Mouse (Mus musculus) heart, embryonic 12.5 days (tissue): Measurements from ENCODE around the gene Mllt10. TPM values are rescaled to one million over a fixed set of nuclear protein-coding genes. Genes with fewer than 3 reads are reported as not detected.
A peak's percentile ranks its signal among the peaks of the same experiment; 100 is the strongest.

Experiments
- ATAC-seq: fragments of 200-750 bp; cut with Nextera tagmentation; 2 replicates; pipeline ENCODE4 v1.8.0; 2017; ENCODE audit warnings: moderate TSS enrichment, moderate library complexity; ENCODE audit not compliant: insufficient number of reproducible peaks, low FRiP score
- H3K27ac ChIP-seq: fragments of 300-500 bp; sonication (generic); 2 replicates; pipeline ENCODE4 v1.5.1; 2016; ENCODE audit warnings: mild to moderate bottlenecking, moderate library complexity; ENCODE audit not compliant: poor library complexity, severe bottlenecking
- H3K27me3 ChIP-seq: fragments of 300-500 bp; sonication (generic); replicated peaks from 2 replicates; pipeline ENCODE4 v1.6.1; 2016; ENCODE audit warnings: mild to moderate bottlenecking, moderate library complexity
- H3K36me3 ChIP-seq: fragments of 300-500 bp; sonication (generic); 2 replicates; pipeline ENCODE4 v1.6.1; 2016; ENCODE audit warnings: mild to moderate bottlenecking, moderate library complexity
- H3K4me1 ChIP-seq: fragments of 300-500 bp; sonication (generic); replicated peaks from 2 replicates; pipeline ENCODE4 v1.6.1; 2016; ENCODE audit warnings: mild to moderate bottlenecking
- H3K4me2 ChIP-seq: fragments of 300-500 bp; sonication (generic); 2 replicates; pipeline ENCODE4 v1.6.1; 2016; ENCODE audit warnings: mild to moderate bottlenecking, moderate library complexity
- H3K4me3 ChIP-seq: fragments of 300-500 bp; sonication (generic); 2 replicates; pipeline ENCODE4 v1.5.1; 2016; ENCODE audit warnings: mild to moderate bottlenecking
- H3K9ac ChIP-seq: fragments of 300-500 bp; sonication (generic); 2 replicates; pipeline ENCODE4 v1.6.1; 2016; ENCODE audit warnings: mild to moderate bottlenecking, moderate library complexity
- H3K9me3 ChIP-seq: fragments of 300-500 bp; sonication (generic); replicated peaks from 2 replicates; pipeline ENCODE4 v1.6.1; 2016; ENCODE audit warnings: mild to moderate bottlenecking, moderate library complexity
- WGBS: fragments of 180-500 bp; shearing (Covaris S2); methylation state at CpG from one replicate; pipeline ENCODE4 v1.1.7; 2016; 5-methylcytosine and 5-hydroxymethylcytosine counted together
- polyA plus RNA-seq: library from polyadenylated mRNA; unstranded; fragments of >200 nt; fragmentation: Nextera tagmentation; extraction: Ambion mirVana; gene quantifications from 2 replicates; pipeline ENCODE4 v1.2.1, GENCODE M21; 2016

Gene Mllt10
- polyA plus RNA-seq, 1 experiment from 2014 or later, result 37.1 TPM

DNA sequence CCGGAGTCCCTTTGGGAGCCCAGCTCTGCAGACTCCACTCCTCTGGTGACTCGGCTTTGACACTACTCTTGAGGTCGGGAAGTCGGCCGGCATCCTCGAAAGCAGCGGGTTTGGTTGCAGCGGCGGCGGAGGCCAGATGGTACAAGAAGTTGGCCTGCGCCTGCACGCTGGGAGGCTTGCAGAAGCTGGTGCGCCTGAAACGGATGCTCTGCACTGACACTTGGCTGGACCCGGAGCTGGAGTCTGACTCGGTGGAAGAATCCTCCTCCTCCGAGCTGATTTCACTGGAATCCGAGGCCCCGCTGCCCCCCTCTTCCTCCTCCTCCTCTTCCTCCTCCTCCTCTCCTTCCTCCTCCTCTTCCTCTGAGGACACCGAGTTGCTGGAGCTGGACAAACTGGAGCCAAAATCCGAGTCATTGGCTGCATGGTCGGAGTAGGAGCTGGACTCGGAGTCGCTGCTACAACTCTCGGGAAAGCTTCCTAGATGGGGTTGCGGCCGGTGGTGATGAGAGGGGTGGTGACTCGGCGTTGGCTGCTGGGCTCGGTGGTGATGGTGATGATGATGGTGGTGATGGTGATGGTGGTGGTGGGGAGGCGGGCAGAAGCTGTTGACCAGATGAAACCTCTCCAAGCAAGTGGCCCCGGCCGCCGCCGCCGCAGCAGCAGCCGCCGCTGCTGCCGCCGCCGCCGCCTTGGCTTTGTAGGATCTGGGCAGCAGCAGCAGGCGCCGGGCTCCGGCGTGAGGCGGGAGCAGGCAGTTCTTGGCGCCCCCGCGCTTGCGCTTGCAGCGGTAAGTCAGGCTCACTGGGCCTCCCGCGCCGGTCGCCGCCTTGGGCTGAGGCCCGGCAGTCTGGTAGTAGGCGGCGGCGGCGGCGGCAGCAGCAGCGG, 8.0 kb upstream of the Mllt10 start:
- Histone ChIP-seq H3K4me2 (peak overlapping the region; percentile 81), H3K4me1 (peaks cover 28% of the 10 kb centered on the region), H3K27me3 (no peaks in the 10 kb centered on the region), H3K36me3 (no peaks in the 10 kb centered on the region), H3K9me3 (no peaks in the 10 kb centered on the region), H3K27ac (peak overlapping the region; percentile 99), H3K4me3 (peak overlapping the region; percentile 94), H3K9ac (peak overlapping the region; percentile 100)
- WGBS, result 1% methylated on average over 60 of the region's 64 CpGs
- peak; percentile 55 for ATAC-seq

DNA sequence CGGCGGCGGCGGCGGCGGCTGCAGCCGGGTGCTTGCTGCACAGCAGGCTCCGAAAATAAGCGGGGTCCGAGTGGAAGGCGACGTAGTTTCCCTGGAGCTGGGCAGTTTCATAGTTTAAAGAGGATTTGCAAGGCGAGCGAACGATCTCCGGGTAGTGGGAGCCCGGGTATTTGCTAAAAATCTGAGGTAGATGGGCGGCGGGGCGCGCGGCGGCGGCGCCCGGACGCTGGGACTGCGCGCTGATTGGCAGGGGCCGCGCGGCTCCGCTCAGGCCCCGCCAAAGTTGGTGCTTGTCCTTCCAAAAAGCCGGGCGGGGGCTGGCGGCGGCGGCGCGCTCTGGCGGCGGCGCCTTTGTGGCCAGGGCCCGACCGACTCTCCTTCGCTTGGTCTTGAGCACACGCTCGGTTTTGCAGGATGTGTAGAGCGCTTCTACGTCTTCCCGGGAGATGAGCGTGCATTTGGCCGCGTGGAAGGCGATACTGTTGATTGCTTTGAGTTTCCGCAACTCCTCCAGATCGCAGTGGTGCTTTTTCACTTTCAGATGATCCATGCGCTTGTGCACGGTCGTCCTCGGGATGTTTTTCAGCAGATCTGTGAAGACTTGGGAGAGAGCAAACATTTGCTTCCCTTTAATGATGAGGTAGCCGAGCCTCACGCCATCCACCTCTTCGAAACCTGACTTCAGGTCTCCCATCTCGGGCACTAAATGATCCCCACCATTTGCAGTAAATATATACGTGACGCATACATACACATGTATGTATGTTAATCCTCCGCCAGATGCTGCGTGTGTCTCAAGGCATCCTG, 7.2 kb upstream of the Mllt10 start:
- Histone ChIP-seq H3K9me3 (no peaks in the 10 kb centered on the region), H3K4me1 (peaks cover 21% of the 10 kb centered on the region), H3K9ac (peak overlapping the region; percentile 100), H3K27me3 (no peaks in the 10 kb centered on the region), H3K4me2 (peak overlapping the region; percentile 81), H3K4me3 (peak overlapping the region; percentile 94), H3K36me3 (no peaks in the 10 kb centered on the region), H3K27ac (peak overlapping the region; percentile 99)
- WGBS, result under 1% methylated on average over 70 of the region's 70 CpGs
- ATAC-seq, result peak; percentile 85

DNA sequence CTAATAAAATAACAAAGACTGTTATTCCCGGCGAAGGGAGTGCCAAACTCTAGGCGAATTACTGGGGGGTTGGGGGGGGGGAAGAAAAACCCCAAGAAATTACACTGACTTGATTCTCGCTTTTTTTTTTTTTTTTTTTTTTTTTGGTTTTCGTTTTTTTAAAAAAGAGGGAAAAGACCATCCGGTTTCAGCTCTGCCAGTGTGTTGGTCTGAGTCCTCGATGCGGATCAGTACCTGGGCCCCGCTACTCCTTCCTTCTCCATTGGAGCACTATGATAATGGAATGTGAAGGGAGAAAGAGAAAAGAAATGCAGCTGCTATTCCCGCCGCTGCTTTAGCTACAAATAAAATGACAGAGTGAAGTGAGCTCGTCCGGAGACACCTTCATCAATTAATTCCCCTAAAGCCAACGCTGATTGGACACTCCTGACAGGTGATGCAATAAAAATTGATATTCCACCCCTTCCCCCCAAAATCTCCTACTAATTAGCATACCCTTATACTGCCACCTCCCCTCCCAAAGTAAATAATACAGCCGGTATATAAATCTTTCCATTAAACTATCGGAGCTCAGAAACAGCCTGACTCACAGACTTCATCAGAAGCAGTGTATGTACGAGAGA, 6.5 kb upstream of the Mllt10 start, which contains the start of gene Skida1:
Gene Skida1, minus strand, starts transcription at position 599 of the 623 bp plus-strand sequence.
- peak within 1 kb of the TSS; percentile 100 for H3K9ac ChIP-seq
- under 1% methylated on average over 17 of the region's 17 CpGs for WGBS
- H3K4me3 ChIP-seq, result peak within 1 kb of the TSS; percentile 94
- H3K4me2 ChIP-seq, result peak within 1 kb of the TSS; percentile 81
- H3K4me1 ChIP-seq, result peaks cover 20% of the 10 kb centered on the region
- ATAC-seq, result no peak
- H3K27me3 ChIP-seq, result no peaks in the 10 kb centered on the region
- no peaks in the 10 kb centered on the region for H3K36me3 ChIP-seq
- H3K9me3 ChIP-seq, result no peaks in the 10 kb centered on the region
- peak within 1 kb of the TSS; percentile 99 for H3K27ac ChIP-seq

DNA sequence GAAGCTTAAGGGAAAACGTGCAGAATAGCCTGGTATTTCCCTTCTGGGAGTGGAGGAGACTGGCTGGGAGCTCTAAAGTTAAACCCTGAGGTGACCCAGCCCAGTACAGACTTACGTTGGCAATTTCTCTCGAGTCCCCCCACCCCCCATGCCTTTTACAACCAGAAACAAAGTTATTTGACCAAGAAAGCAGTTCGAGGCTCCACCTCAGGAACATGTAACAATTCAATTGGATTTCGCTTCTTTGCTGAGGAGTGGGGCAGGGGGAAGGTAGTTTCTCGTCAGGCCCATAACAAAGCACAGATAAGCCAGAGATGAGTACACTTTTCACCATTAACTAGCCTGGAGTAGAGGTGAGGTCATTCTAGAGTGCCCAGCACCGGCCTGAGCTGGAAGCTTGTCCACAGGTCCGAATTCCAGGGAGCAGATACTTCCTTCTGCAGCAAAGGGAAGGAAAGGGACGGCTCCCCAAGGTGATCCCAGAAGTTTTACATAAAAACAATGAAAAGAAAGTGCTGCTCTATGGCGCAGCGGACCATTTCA, 5.7 kb upstream of the Mllt10 start:
- H3K9ac ChIP-seq, result peak overlapping the region; percentile 100
- H3K27me3 ChIP-seq, result no peaks in the 10 kb centered on the region
- peak overlapping the region; percentile 99 for H3K27ac ChIP-seq
- peaks cover 27% of the 10 kb centered on the region for H3K4me1 ChIP-seq
- H3K4me2 ChIP-seq, result peak overlapping the region; percentile 81
- no peaks in the 10 kb centered on the region for H3K36me3 ChIP-seq
- ATAC-seq, result no peak
- WGBS, result 5% methylated on average over 11 of the region's 11 CpGs
- H3K4me3 ChIP-seq, result peak overlapping the region; percentile 94
- no peaks in the 10 kb centered on the region for H3K9me3 ChIP-seq

DNA sequence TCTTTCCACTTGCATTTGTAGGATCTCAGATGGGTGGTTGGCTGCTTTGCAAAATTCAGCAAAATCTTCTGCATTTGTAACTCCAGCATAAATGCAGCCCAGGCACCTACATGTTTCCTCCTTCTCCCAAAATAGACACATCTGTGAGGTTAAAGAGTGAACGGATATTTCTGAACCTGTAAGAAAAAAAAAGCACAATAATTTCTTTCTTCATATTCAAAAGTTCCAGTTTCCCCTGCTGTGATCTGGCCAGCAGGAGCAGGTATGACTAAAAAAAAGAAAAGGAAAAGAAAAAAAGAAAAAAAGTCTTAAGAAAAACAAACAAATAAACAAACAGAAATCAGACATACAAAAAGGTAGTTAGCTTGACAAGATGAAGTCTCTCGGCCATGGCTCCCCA, 5.0 kb upstream of the Mllt10 start:
- H3K4me1 ChIP-seq, result peaks cover 27% of the 10 kb centered on the region
- H3K4me3 ChIP-seq, result peak overlapping the region; percentile 94
- no peaks in the 10 kb centered on the region for H3K36me3 ChIP-seq
- H3K4me2 ChIP-seq, result peak overlapping the region; percentile 81
- no peaks in the 10 kb centered on the region for H3K27me3 ChIP-seq
- peak overlapping the region; percentile 99 for H3K27ac ChIP-seq
- no peak for ATAC-seq
- H3K9me3 ChIP-seq, result no peaks in the 10 kb centered on the region
- WGBS, result 19% methylated on average over 2 of the region's 2 CpGs
- peak overlapping the region; percentile 100; the same call in 1 of the 2 replicates for H3K9ac ChIP-seq

DNA sequence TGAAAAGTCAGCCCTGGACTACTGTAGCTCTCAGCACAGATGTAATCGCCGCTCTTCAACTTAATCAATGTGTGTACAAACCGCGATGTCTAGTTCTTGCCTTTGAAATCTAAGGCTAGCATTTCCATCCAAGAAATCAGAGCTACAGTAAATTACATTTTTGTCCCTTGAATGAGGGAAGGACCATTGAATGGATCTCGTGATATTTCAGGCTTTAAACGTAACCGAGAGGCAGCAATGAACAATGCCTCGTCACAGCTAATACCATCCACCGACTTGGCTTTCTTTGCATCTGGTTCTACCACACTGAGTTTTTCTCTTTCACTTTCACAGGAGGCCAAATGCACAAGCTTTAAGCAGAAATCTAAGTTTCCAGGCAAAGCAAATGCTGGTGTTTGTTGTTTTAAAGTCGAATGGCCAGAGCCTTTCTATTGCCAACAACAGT, 4.5 kb upstream of the Mllt10 start:
- H3K4me2 ChIP-seq, result peak overlapping the region; percentile 81
- no peak for ATAC-seq
- no peaks in the 10 kb centered on the region for H3K36me3 ChIP-seq
- peaks cover 27% of the 10 kb centered on the region for H3K4me1 ChIP-seq
- 13% methylated on average over 10 of the region's 10 CpGs for WGBS
- peak overlapping the region; percentile 94 for H3K4me3 ChIP-seq
- peak overlapping the region; percentile 68 for H3K9ac ChIP-seq
- no peaks in the 10 kb centered on the region for H3K9me3 ChIP-seq
- peak overlapping the region; percentile 99 for H3K27ac ChIP-seq
- H3K27me3 ChIP-seq, result no peaks in the 10 kb centered on the region

DNA sequence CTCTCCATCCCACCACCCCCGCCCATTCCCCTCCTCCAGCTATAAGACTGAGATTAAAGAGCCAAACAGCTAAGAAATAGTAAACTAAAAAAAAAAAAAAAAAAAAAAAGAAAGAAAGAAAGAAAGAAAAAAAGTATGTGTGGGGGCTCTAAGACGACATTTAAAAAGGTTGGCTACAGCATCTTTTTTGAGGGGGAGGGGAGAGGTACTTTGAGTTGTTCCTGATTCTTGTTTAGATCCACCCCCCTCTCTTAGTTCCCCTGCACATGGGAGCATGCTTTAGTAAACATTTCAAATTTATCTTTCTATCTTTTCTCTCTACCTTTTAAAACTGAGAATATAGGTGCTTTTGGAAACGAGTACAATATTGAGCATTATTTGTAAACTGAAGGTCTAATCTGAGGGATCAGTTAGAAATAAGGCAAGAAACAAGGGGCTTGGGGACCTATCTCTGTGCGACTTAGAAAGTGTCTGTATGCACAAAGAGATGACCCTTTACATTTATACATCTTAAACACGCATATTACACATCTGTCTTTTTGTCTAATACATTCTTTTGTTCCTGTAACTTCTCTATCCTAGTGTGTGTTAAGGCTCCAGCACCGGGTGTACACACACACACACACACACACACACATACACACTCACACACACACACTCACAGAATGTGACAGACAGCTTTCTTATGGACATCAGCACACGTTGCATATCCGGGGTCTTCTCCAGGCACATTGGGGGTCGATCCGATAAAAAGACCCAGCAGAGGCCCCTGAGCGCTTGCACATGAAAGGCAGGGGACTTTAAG, 3.8 kb upstream of the Mllt10 start:
- no peak for ATAC-seq
- peak overlapping the region; percentile 68 for H3K9ac ChIP-seq
- H3K9me3 ChIP-seq, result no peaks in the 10 kb centered on the region
- no peaks in the 10 kb centered on the region for H3K36me3 ChIP-seq
- peak overlapping the region; percentile 81 for H3K4me2 ChIP-seq
- H3K4me3 ChIP-seq, result peak overlapping the region; percentile 94
- H3K27me3 ChIP-seq, result no peaks in the 10 kb centered on the region
- 29% methylated on average over 11 of the region's 11 CpGs for WGBS
- peak overlapping the region; percentile 99; the same call in 1 of the 2 replicates for H3K27ac ChIP-seq
- H3K4me1 ChIP-seq, result peaks cover 24% of the 10 kb centered on the region

DNA sequence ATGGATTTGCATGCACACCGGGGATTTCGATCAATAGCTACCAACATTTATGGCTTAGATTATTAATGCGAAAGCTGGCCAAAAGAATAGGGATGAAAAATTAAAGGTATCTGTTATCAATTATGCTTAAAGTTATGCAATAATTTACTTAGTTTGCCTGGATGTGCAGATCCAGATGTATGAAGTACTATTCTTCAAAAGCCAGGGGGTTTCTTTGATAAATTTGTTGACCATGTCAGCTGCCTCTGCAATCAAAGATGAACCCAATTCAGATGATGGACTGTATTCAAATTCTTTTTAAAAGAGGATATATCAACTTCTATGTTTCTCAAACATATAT, 3.2 kb upstream of the Mllt10 start:
- peaks cover 24% of the 10 kb centered on the region for H3K4me1 ChIP-seq
- H3K4me3 ChIP-seq, result no peak overlapping the region
- H3K36me3 ChIP-seq, result no peaks in the 10 kb centered on the region
- H3K9me3 ChIP-seq, result no peaks in the 10 kb centered on the region
- peak overlapping the region; percentile 27 for H3K4me2 ChIP-seq
- no peak overlapping the region for H3K27ac ChIP-seq
- H3K9ac ChIP-seq, result 0 out of 2 replicates have a peak overlapping the region, but pooled peaks have one; percentile 1
- H3K27me3 ChIP-seq, result no peaks in the 10 kb centered on the region
- ATAC-seq, result no peak
- 71% methylated on average over 3 of the region's 3 CpGs for WGBS

DNA sequence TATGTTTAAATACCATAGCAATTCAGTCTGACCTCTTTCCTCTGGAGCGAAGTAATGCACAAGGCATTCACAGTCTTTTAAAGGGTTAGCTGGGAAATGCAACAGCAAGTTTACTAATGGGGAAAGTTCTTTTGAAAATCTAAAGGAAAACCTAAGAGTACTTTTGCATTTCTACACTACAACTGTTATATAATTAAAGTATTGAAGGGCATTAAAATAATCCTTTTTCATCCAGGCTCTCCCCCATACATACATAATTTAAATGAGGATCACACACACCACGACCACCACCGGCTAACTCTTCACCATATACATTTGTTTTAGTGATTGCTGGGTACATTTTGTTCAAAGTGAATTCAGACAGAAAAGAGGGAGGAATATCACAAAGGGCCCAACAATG, 2.5 kb upstream of the Mllt10 start:
- H3K4me2 ChIP-seq, result no peak overlapping the region
- ATAC-seq, result no peak
- 74% methylated on average over 3 of the region's 3 CpGs for WGBS
- H3K4me3 ChIP-seq, result no peak overlapping the region
- H3K4me1 ChIP-seq, result peaks cover 24% of the 10 kb centered on the region
- no peaks in the 10 kb centered on the region for H3K36me3 ChIP-seq
- H3K27ac ChIP-seq, result no peak overlapping the region
- no peaks in the 10 kb centered on the region for H3K27me3 ChIP-seq
- no peak overlapping the region for H3K9ac ChIP-seq
- no peaks in the 10 kb centered on the region for H3K9me3 ChIP-seq

DNA sequence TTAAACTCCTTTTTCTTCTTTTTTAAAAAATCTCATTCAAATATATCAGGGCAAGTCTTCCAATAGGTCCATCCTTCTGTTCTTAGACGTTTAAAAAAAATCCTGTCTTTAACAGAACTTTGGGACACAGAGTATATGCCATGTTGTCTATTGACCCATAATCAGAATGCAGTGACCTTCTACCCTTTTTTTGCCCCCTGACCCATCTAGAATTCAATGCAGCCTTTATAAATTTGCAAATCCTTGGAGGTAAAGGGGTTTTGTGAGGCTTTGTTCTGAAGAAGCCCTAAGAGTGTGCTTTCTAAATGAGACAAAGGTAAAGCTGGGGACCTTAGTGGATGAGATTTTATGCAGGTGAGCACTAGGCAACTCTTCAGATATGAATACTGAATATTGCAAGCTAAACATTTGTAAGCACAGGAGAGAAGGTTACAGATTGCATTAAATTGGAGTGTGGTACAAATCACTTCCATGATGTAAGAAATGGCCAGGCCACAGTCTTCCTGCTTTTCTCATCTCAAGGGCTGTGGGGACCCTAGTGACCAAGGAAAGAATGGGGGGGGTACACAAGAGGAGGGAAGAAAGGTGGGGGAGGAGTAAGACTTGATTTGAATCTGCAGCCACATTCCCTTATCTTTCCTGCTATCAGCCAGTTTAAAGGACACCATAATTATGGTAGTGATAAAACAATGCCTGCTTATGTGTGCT, 1.6 kb upstream of the Mllt10 start:
- Histone ChIP-seq H3K27ac (no peak overlapping the region), H3K27me3 (no peaks in the 10 kb centered on the region)
- WGBS, result 52% methylated on average over 1 of the region's 1 CpGs

More for the DNA sequence above, 1.6 kb upstream of the Mllt10 start:
- Histone ChIP-seq H3K9me3 (no peaks in the 10 kb centered on the region), H3K9ac (no peak overlapping the region), H3K4me2 (no peak overlapping the region), H3K4me1 (peaks cover 24% of the 10 kb centered on the region), H3K36me3 (no peaks in the 10 kb centered on the region), H3K4me3 (no peak overlapping the region)
- no peak for ATAC-seq
